Mouse (Mus musculus): ENCODE data around the gene Cmtm1. TPM values are rescaled to one million over a fixed set of nuclear protein-coding genes. Genes with fewer than 3 reads are reported as not detected.

Cmtm1 gene
- polyA plus RNA-seq, 1 experiment from 2014 or later, result not detected

- H3K4me1 ChIP-seq (ENCODE audit: insufficient read depth), result peaks cover 4% of the 10 kb centered on the region
- H3K9ac ChIP-seq, result no peak overlapping the region
- no peaks in the 10 kb centered on the region for H3K27me3 ChIP-seq (ENCODE audit: insufficient read depth, low read length)
- no peak overlapping the region for H3K4me2 ChIP-seq
- no peak overlapping the region for H3K4me3 ChIP-seq (ENCODE audit: low read depth, low read length)
- H3K27ac ChIP-seq (ENCODE audit: low read depth), result no peak overlapping the region
- no peak for ATAC-seq (ENCODE audit: insufficient read depth)
- no peaks in the 10 kb centered on the region for H3K9me3 ChIP-seq (ENCODE audit: low read depth, low read length)
- no peak for DNase-seq
- WGBS, result 80% methylated on average over 7 of the region's 7 CpGs
- no peak for TF ChIP-seq CTCF (IDR thresholded peaks at IDR 0.05; ENCODE audit: low read depth)
- no peaks in the 10 kb centered on the region for H3K36me3 ChIP-seq (ENCODE audit: insufficient read depth)
These were observed 60.4 kb downstream of the Cmtm1 start for GRCm38 (mm10) chr8:104249442-104249996.

- WGBS, result under 1% methylated on average over 28 of the region's 28 CpGs
- DNase-seq (peak; percentile 83), ATAC-seq (ENCODE audit: insufficient read depth) (peak; percentile 83)
- Histone ChIP-seq H3K9me3 (ENCODE audit: low read depth, low read length) (no peaks in the 10 kb centered on the region), H3K9ac (peak within 1 kb of the TSS; percentile 76), H3K36me3 (ENCODE audit: insufficient read depth) (0 out of 2 replicates have a peak, but pooled peaks cover 3% of the 10 kb centered on the region), H3K27me3 (ENCODE audit: insufficient read depth, low read length) (no peaks in the 10 kb centered on the region), H3K4me3 (ENCODE audit: low read depth, low read length) (peak within 1 kb of the TSS; percentile 85), H3K4me2 (peak within 1 kb of the TSS; percentile 86), H3K4me1 (ENCODE audit: insufficient read depth) (peaks cover 4% of the 10 kb centered on the region), H3K27ac (ENCODE audit: low read depth) (no peak within 1 kb of the TSS; the same call in 1 of the 2 replicates)
- no peak for TF ChIP-seq CTCF (IDR thresholded peaks at IDR 0.05; ENCODE audit: low read depth)
These were observed 61.7 kb downstream of the Cmtm1 start, which contains the start of gene Tk2 for GRCm38 (mm10) chr8:104248276-104248675. Tk2 (minus strand) TSS chr8:104248558.

DNA sequence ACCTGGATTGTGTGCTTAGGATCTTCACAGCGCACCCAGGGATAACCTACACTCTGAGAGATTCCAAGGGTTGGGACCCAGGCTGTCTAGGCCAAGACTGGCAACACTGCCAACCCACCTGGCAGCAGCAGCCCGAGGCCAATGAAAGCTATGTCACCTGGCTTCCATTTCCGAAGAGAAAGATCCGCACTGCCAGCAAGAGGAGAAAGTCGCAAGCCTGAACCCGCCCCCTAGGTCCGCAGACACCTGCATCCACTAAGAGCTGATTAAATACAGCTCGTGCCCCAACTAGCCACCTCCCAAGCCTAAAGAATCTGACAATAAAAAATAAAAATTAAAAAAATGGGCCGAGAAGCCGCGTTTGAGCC, 62.1 kb downstream of the Cmtm1 start:
- H3K36me3 ChIP-seq (ENCODE audit: insufficient read depth), result 0 out of 2 replicates have a peak, but pooled peaks cover 7% of the 10 kb centered on the region
- peaks cover 4% of the 10 kb centered on the region for H3K4me1 ChIP-seq (ENCODE audit: insufficient read depth)
- ATAC-seq (ENCODE audit: insufficient read depth), result no peak
- no peak for TF ChIP-seq CTCF (IDR thresholded peaks at IDR 0.05; ENCODE audit: low read depth)
- no peaks in the 10 kb centered on the region for H3K27me3 ChIP-seq (ENCODE audit: insufficient read depth, low read length)
- 2% methylated on average over 11 of the region's 11 CpGs for WGBS
- peak overlapping the region; percentile 76 for H3K9ac ChIP-seq
- no peak overlapping the region; the same call in 1 of the 2 replicates for H3K27ac ChIP-seq (ENCODE audit: low read depth)
- peak; percentile 12 for DNase-seq
- H3K9me3 ChIP-seq (ENCODE audit: low read depth, low read length), result no peaks in the 10 kb centered on the region
- peak overlapping the region; percentile 86 for H3K4me2 ChIP-seq
- peak overlapping the region; percentile 85 for H3K4me3 ChIP-seq (ENCODE audit: low read depth, low read length)

DNA sequence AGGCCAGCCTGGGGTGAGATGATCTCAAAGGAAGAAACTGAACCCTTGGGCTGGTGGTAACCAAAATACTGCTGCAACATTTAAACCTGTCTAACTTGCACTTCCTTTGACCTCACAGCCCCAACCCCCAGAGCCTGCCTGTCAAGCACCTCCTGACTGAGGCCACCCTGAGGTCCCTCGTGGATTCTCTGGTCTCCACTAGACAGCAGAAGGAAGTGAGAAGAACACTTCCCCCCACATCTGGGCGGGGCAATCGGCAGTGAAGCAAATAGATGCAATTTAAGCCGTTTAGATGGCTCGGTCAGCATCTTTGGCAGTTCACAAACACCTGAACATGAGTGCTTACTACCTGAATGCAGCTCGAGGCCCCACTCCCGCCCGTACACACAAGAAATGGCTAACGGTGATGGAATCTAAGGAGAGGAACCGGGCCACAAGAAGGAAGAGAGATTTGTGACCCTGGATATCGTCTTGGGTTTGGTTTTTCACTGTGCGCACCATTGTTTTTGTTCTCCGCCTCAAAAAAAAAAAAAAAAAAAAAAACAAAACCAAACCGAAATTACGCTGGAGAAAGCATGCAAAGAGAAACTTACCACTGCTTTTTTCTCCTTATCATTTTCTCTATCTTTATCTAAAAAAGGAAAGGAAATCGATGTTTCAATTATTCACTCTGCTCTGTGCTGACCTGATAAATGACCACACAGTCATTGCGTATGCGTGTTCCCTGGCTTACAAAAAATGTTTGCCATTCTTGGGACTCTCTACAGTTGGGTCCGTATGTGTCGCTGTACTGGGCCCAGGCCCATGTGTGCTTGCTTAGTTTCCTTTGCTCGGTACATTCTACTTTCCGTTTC, 62.7 kb downstream of the Cmtm1 start:
- Histone ChIP-seq H3K9ac (peak overlapping the region; percentile 76), H3K9me3 (ENCODE audit: low read depth, low read length) (no peaks in the 10 kb centered on the region), H3K4me2 (peak overlapping the region; percentile 86), H3K4me1 (ENCODE audit: insufficient read depth) (peaks cover 4% of the 10 kb centered on the region), H3K4me3 (ENCODE audit: low read depth, low read length) (peak overlapping the region; percentile 85), H3K27me3 (ENCODE audit: insufficient read depth, low read length) (no peaks in the 10 kb centered on the region), H3K27ac (ENCODE audit: low read depth) (no peak overlapping the region), H3K36me3 (ENCODE audit: insufficient read depth) (peaks cover 12% of the 10 kb centered on the region; the same call in 1 of the 2 replicates)
- TF ChIP-seq CTCF (IDR thresholded peaks at IDR 0.05; ENCODE audit: low read depth), result no peak
- WGBS, result 62% methylated on average over 22 of the region's 22 CpGs
- ATAC-seq (ENCODE audit: insufficient read depth) (no peak), DNase-seq (no peak)

- WGBS, result 70% methylated on average over 4 of the region's 4 CpGs
- Histone ChIP-seq H3K27ac (ENCODE audit: low read depth) (no peak overlapping the region), H3K4me1 (ENCODE audit: insufficient read depth) (peaks cover 4% of the 10 kb centered on the region), H3K36me3 (ENCODE audit: insufficient read depth) (peaks cover 15% of the 10 kb centered on the region; the same call in 1 of the 2 replicates), H3K27me3 (ENCODE audit: insufficient read depth, low read length) (no peaks in the 10 kb centered on the region), H3K4me3 (ENCODE audit: low read depth, low read length) (no peak overlapping the region), H3K9ac (no peak overlapping the region), H3K9me3 (ENCODE audit: low read depth, low read length) (no peaks in the 10 kb centered on the region), H3K4me2 (no peak overlapping the region)
- DNase-seq (no peak), ATAC-seq (ENCODE audit: insufficient read depth) (no peak)
- TF ChIP-seq CTCF (IDR thresholded peaks at IDR 0.05; ENCODE audit: low read depth), result no peak
These were observed 63.3 kb downstream of the Cmtm1 start for GRCm38 (mm10) chr8:104246621-104247020.

Other genes with a start within 250 kb of the Cmtm1 start
- 69.8 and 71.5 TPM in 2 replicates for gene Cdh5, start 208.5 kb downstream of the Cmtm1 start, polyA plus RNA-seq (2014; fragmentation: Nextera tagmentation; extraction: Ambion mirVana)
- gene Bean1, start 139.7 kb downstream of the Cmtm1 start, polyA plus RNA-seq (2014; fragmentation: Nextera tagmentation; extraction: Ambion mirVana), result 0.74 and 0.86 TPM in 2 replicates
- gene Tk2, start 61.6 kb downstream of the Cmtm1 start, polyA plus RNA-seq (2014; fragmentation: Nextera tagmentation; extraction: Ambion mirVana), result 16.3 and 16.4 TPM in 2 replicates
- gene Cklf, start 59.3 kb downstream of the Cmtm1 start, polyA plus RNA-seq (2014; fragmentation: Nextera tagmentation; extraction: Ambion mirVana), result 39.1 and 45.4 TPM in 2 replicates
- gene Cmtm2a, start 17.0 kb downstream of the Cmtm1 start, polyA plus RNA-seq (2014; fragmentation: Nextera tagmentation; extraction: Ambion mirVana), result not detected in 2 replicates
- gene Gm45711, start 64 bp downstream of the Cmtm1 start, polyA plus RNA-seq (2014; fragmentation: Nextera tagmentation; extraction: Ambion mirVana), result not detected in 2 replicates
- not detected in 2 replicates for gene Gm11020, start 11.4 kb upstream of the Cmtm1 start, polyA plus RNA-seq (2014; fragmentation: Nextera tagmentation; extraction: Ambion mirVana)
- gene Cmtm2b, start 12.1 kb upstream of the Cmtm1 start, polyA plus RNA-seq (2014; fragmentation: Nextera tagmentation; extraction: Ambion mirVana), result not detected in 2 replicates
- 156 and 164 TPM in 2 replicates for gene Cmtm3, start 29.3 kb upstream of the Cmtm1 start, polyA plus RNA-seq (2014; fragmentation: Nextera tagmentation; extraction: Ambion mirVana)
- 3.6 and 4.0 TPM in 2 replicates for gene Cmtm4, start 85.7 kb upstream of the Cmtm1 start, polyA plus RNA-seq (2014; fragmentation: Nextera tagmentation; extraction: Ambion mirVana)
- gene Dync1li2, start 132.9 kb upstream of the Cmtm1 start, polyA plus RNA-seq (2014; fragmentation: Nextera tagmentation; extraction: Ambion mirVana), result 61.1 and 62.4 TPM in 2 replicates
- 0.14 and 0.18 TPM in 2 replicates for gene Terb1, start 199.8 kb upstream of the Cmtm1 start, polyA plus RNA-seq (2014; fragmentation: Nextera tagmentation; extraction: Ambion mirVana)
- gene Nae1, start 224.5 kb upstream of the Cmtm1 start, polyA plus RNA-seq (2014; fragmentation: Nextera tagmentation; extraction: Ambion mirVana), result 97.2 and 98.1 TPM in 2 replicates
- gene Car7, start 224.5 kb upstream of the Cmtm1 start, polyA plus RNA-seq (2014; fragmentation: Nextera tagmentation; extraction: Ambion mirVana), result 0.32 and 0.45 TPM in 2 replicates

Measured in lung, embryonic 14.5 days (tissue).